Comparison of ENCODE assay signal across 8 mouse cellular contexts in genomic region chr3:89316833-89317232, GRCm38 (mm10). TPM values are rescaled to one million over a fixed set of nuclear protein-coding genes. Genes with fewer than 3 reads are reported as not detected.
A peak's percentile ranks its signal among the peaks of the same experiment; 100 is the strongest.
DNase-seq lines count a peak whose midpoint lies in the region; ATAC-seq and TF ChIP-seq lines count a peak whose summit lies in the region.

No protein-coding gene starts in this region.

- peak; percentile 44 for ATAC-seq in forebrain, embryonic 15.5 days (replicated peaks)
- peak; percentile 46; the same call in 1 of the 2 replicates for ATAC-seq in liver, postnatal 0 days
- ATAC-seq in neural tube, embryonic 15.5 days (ENCODE audit: low FRiP score): peak; percentile 6; the same call in 1 of the 2 replicates

- in situ Hi-C loops in ES-E14 (cut with MboI; ENCODE audit: low sequenced_read_pairs in 2 of 2, unreplicated experiment in 2 of 2): no loop called here

- 3% methylated on average over 4 of the region's 4 CpGs for WGBS in forebrain, embryonic 15.5 days
- WGBS in liver, postnatal 0 days (ENCODE audit: insufficient replicate concordance): 4% methylated on average over 4 of the region's 4 CpGs
- WGBS in neural tube, embryonic 15.5 days: 0% methylated on average over 4 of the region's 4 CpGs

- no peak for TF ChIP-seq EP300 in liver, postnatal 0 days (IDR thresholded peaks at IDR 0.05; ENCODE audit: low read depth)

- peak overlapping the region; percentile 46 for H3K4me2 ChIP-seq in forebrain, embryonic 15.5 days (replicated peaks)
- peak overlapping the region; percentile 64 for H3K4me2 ChIP-seq in liver, postnatal 0 days (ENCODE audit: low read depth, low read length)
- H3K4me2 ChIP-seq in neural tube, embryonic 15.5 days: peak overlapping the region; percentile 54

- H3K36me3 ChIP-seq in ES-E14 (ENCODE audit: control insufficient read depth, insufficient read depth, low read length, poor library complexity, severe bottlenecking): no peaks in the 10 kb centered on the region
- 0 out of 2 replicates have a peak, but pooled peaks cover 4% of the 10 kb centered on the region for H3K36me3 ChIP-seq in forebrain, embryonic 15.5 days
- H3K36me3 ChIP-seq in liver, postnatal 0 days (replicated peaks; ENCODE audit: insufficient read depth, low read length): no peaks in the 10 kb centered on the region
- peaks cover 19% of the 10 kb centered on the region for H3K36me3 ChIP-seq in neural tube, embryonic 15.5 days
- H3K36me3 ChIP-seq in testis, adult 2 months (ENCODE audit: control insufficient read depth, insufficient read depth, low read length): no peaks in the 10 kb centered on the region

- H3K27me3 ChIP-seq in forebrain, embryonic 15.5 days: peaks cover 32% of the 10 kb centered on the region
- H3K27me3 ChIP-seq in liver, postnatal 0 days (ENCODE audit: insufficient read depth, low read length): peaks cover 58% of the 10 kb centered on the region
- no peaks in the 10 kb centered on the region for H3K27me3 ChIP-seq in neural tube, embryonic 15.5 days (replicated peaks)
- H3K27me3 ChIP-seq in testis, adult 2 months (ENCODE audit: control insufficient read depth, insufficient read depth, low read length): no peaks in the 10 kb centered on the region; the same call in 1 of the 2 replicates

- no peak overlapping the region for H3K27ac ChIP-seq in ES-E14 (ENCODE audit: insufficient read depth, low read depth, low read length, poor library complexity, severe bottlenecking)
- H3K27ac ChIP-seq in forebrain, embryonic 15.5 days (replicated peaks): no peak overlapping the region
- no peak overlapping the region for H3K27ac ChIP-seq in liver, postnatal 0 days (ENCODE audit: low read depth)
- peak overlapping the region; percentile 51; the same call in 1 of the 2 replicates for H3K27ac ChIP-seq in neural tube, embryonic 15.5 days (replicated peaks)
- no peak overlapping the region for H3K27ac ChIP-seq in testis, adult 2 months (ENCODE audit: control insufficient read depth, insufficient read depth, low read depth, low read length)

- TF ChIP-seq POLR2A in testis, adult 2 months (IDR thresholded peaks at IDR 0.05; ENCODE audit: control insufficient read depth, low read depth, low read length): 0 out of 2 replicates have a peak, but pooled peaks have one; percentile 14

- peaks cover 0 to 22% of the 10 kb centered on the region in 2 experiments; a peak in 2 of 4 replicates for H3K4me1 ChIP-seq in ES-E14 (ENCODE audit: control insufficient read depth in 2 of 2, insufficient read depth in 2 of 2, low read length in 2 of 2, poor library complexity in 1 of 2)
- peaks cover 66% of the 10 kb centered on the region for H3K4me1 ChIP-seq in forebrain, embryonic 15.5 days
- H3K4me1 ChIP-seq in liver, postnatal 0 days (ENCODE audit: insufficient read depth): peaks cover 37% of the 10 kb centered on the region
- H3K4me1 ChIP-seq in neural tube, embryonic 15.5 days: peaks cover 69% of the 10 kb centered on the region
- peaks cover 58% of the 10 kb centered on the region for H3K4me1 ChIP-seq in testis, adult 2 months (ENCODE audit: control insufficient read depth, insufficient read depth, low read length)

- intact Hi-C loops in heart, postnatal 14 days (cut with DNase I): loop anchor here (2.0 kb wide), 1 partner anchor 38 kb away; no protein-coding TSS in a partner anchor

- DNase-seq in ES-E14 (ENCODE audit: low read depth, low spot score): peak; percentile 96
- peak; percentile 79 for DNase-seq in cerebellum, adult 11 months
- peak; percentile 84 to 89 for DNase-seq in heart, postnatal 14 days
- DNase-seq in kidney, postnatal 4 days: peak; percentile 92 to 93
- peak; percentile 73 for DNase-seq in liver, postnatal 0 days

- no peak overlapping the region for H3K4me3 ChIP-seq in ES-E14 (ENCODE audit: insufficient read depth in 1 of 2, low read depth in 1 of 2, low read length in 2 of 2, poor library complexity in 1 of 2, severe bottlenecking in 1 of 2)
- H3K4me3 ChIP-seq in forebrain, embryonic 15.5 days: 0 out of 2 replicates have a peak overlapping the region, but pooled peaks have one; percentile 8
- H3K4me3 ChIP-seq in liver, postnatal 0 days (ENCODE audit: low read depth, low read length): no peak overlapping the region
- no peak overlapping the region; the same call in 1 of the 2 replicates for H3K4me3 ChIP-seq in neural tube, embryonic 15.5 days (replicated peaks)
- no peak overlapping the region for H3K4me3 ChIP-seq in testis, adult 2 months (ENCODE audit: control insufficient read depth, low read depth, low read length)

- H3K9ac ChIP-seq in ES-E14 (ENCODE audit: insufficient read depth, low read depth, low read length, poor library complexity, severe bottlenecking): no peak overlapping the region; the same call in 1 of the 2 replicates
- H3K9ac ChIP-seq in forebrain, embryonic 15.5 days (replicated peaks): no peak overlapping the region
- H3K9ac ChIP-seq in liver, postnatal 0 days (replicated peaks): no peak overlapping the region; the same call in 1 of the 2 replicates
- 0 out of 2 replicates have a peak overlapping the region, but pooled peaks have one; percentile 20 for H3K9ac ChIP-seq in neural tube, embryonic 15.5 days (replicated peaks)

- TF ChIP-seq CTCF in liver, postnatal 0 days (IDR thresholded peaks at IDR 0.05; ENCODE audit: low read depth): peak; percentile 94
- TF ChIP-seq CTCF in testis, adult 2 months (IDR thresholded peaks at IDR 0.05; ENCODE audit: control insufficient read depth, insufficient read depth, insufficient replicate concordance, low read depth, low read length): peak; percentile 93

- no peaks in the 10 kb centered on the region for H3K9me3 ChIP-seq in ES-E14 (ENCODE audit: control insufficient read depth, insufficient read depth, low read depth, low read length)
- H3K9me3 ChIP-seq in forebrain, embryonic 15.5 days: no peaks in the 10 kb centered on the region
- H3K9me3 ChIP-seq in liver, postnatal 0 days (ENCODE audit: low read length): no peaks in the 10 kb centered on the region
- H3K9me3 ChIP-seq in neural tube, embryonic 15.5 days (replicated peaks): no peaks in the 10 kb centered on the region

TF ChIP-seq in ES-E14, 5 proteins besides CTCF, POLR2A, EP300 and RAD21:
- TF ChIP-seq ZC3H11A (IDR thresholded peaks at IDR 0.05; ENCODE audit: borderline replicate concordance, low read depth, low read length) (peak; percentile 66; the same call in 1 of the 2 replicates), CHD2 (IDR thresholded peaks at IDR 0.05; ENCODE audit: low read depth, low read length) (no peak)
TF ChIP-seq in ES-E14: peak in this region for 1.

RNA-seq across cellular contexts. Expression of gene Efna3, which starts 5.9 kb away (rescaled TPM):
- total RNA-seq in ES-E14 (2012; rRNA removed): 7.5 and 12.5 TPM in 2 replicates
- 41.0 and 42.5 TPM in 2 replicates for polyA plus RNA-seq in forebrain, embryonic 15.5 days (2015; fragmentation: Nextera tagmentation; extraction: Ambion mirVana)
- total RNA-seq in heart, postnatal 14 days (2021): not detected
- polyA plus RNA-seq in liver, postnatal 0 days (2015; fragmentation: Nextera tagmentation; extraction: Ambion mirVana): not detected in 2 replicates
- 95.8 and 107 TPM in 2 replicates for polyA plus RNA-seq in neural tube, embryonic 15.5 days (2015; fragmentation: Nextera tagmentation; extraction: Ambion mirVana)
- polyA plus RNA-seq in testis, adult 2 months (2012; rRNA removed): 9.9 and 13.3 TPM in 2 replicates

RNA-seq across cellular contexts. Expression of gene Efna4, which starts 21.0 kb away (rescaled TPM):
- total RNA-seq in ES-E14 (2012; rRNA removed): 24.0 and 41.9 TPM in 2 replicates
- polyA plus RNA-seq in forebrain, embryonic 15.5 days (2015; fragmentation: Nextera tagmentation; extraction: Ambion mirVana): 14.4 and 15.7 TPM in 2 replicates
- under 1 TPM; 0.49 to 0.74 TPM for total RNA-seq in heart, postnatal 14 days (2021)
- 0.36 and 0.56 TPM in 2 replicates for polyA plus RNA-seq in liver, postnatal 0 days (2015; fragmentation: Nextera tagmentation; extraction: Ambion mirVana)
- polyA plus RNA-seq in neural tube, embryonic 15.5 days (2015; fragmentation: Nextera tagmentation; extraction: Ambion mirVana): 3.0 and 5.9 TPM in 2 replicates
- polyA plus RNA-seq in testis, adult 2 months (2012; rRNA removed): 1.1 and 1.6 TPM in 2 replicates

RNA-seq across cellular contexts. Expression of gene Adam15, which starts 33.0 kb away (rescaled TPM):
- total RNA-seq in ES-E14 (2012; rRNA removed): 56.3 and 59.1 TPM in 2 replicates
- 32.9 and 34.0 TPM in 2 replicates for polyA plus RNA-seq in forebrain, embryonic 15.5 days (2015; fragmentation: Nextera tagmentation; extraction: Ambion mirVana)
- total RNA-seq in heart, postnatal 14 days (2021): 10 to 100 TPM; 80.4 to 100.0 TPM
- 9.1 and 9.2 TPM in 2 replicates for polyA plus RNA-seq in liver, postnatal 0 days (2015; fragmentation: Nextera tagmentation; extraction: Ambion mirVana)
- 69.9 and 71.9 TPM in 2 replicates for polyA plus RNA-seq in neural tube, embryonic 15.5 days (2015; fragmentation: Nextera tagmentation; extraction: Ambion mirVana)
- 39.7 and 51.1 TPM in 2 replicates for polyA plus RNA-seq in testis, adult 2 months (2012; rRNA removed)

RNA-seq across cellular contexts. Expression of gene Efna1, which starts 35.9 kb away (rescaled TPM):
- total RNA-seq in ES-E14 (2012; rRNA removed): 2.1 and 9.5 TPM in 2 replicates
- polyA plus RNA-seq in forebrain, embryonic 15.5 days (2015; fragmentation: Nextera tagmentation; extraction: Ambion mirVana): 9.2 and 9.9 TPM in 2 replicates
- total RNA-seq in heart, postnatal 14 days (2021): 10 to 100 TPM; 32.4 to 34.0 TPM
- polyA plus RNA-seq in liver, postnatal 0 days (2015; fragmentation: Nextera tagmentation; extraction: Ambion mirVana): 22.1 and 27.8 TPM in 2 replicates
- polyA plus RNA-seq in neural tube, embryonic 15.5 days (2015; fragmentation: Nextera tagmentation; extraction: Ambion mirVana): 9.7 and 16.5 TPM in 2 replicates
- 1.1 and 1.7 TPM in 2 replicates for polyA plus RNA-seq in testis, adult 2 months (2012; rRNA removed)

RNA-seq across cellular contexts. Expression of gene Dcst2, which starts 44.9 kb away (rescaled TPM):
- not detected in 2 replicates for total RNA-seq in ES-E14 (2012; rRNA removed)
- 0.11 and 0.13 TPM in 2 replicates for polyA plus RNA-seq in forebrain, embryonic 15.5 days (2015; fragmentation: Nextera tagmentation; extraction: Ambion mirVana)
- not detected for total RNA-seq in heart, postnatal 14 days (2021)
- 0.05 TPM in 1 of 2 replicates, not detected in the other for polyA plus RNA-seq in liver, postnatal 0 days (2015; fragmentation: Nextera tagmentation; extraction: Ambion mirVana)
- polyA plus RNA-seq in neural tube, embryonic 15.5 days (2015; fragmentation: Nextera tagmentation; extraction: Ambion mirVana): 0.18 and 0.26 TPM in 2 replicates
- polyA plus RNA-seq in testis, adult 2 months (2012; rRNA removed): 108 and 110 TPM in 2 replicates
